Mouse (Mus musculus) liver, adult 2 months (tissue): Measurements from ENCODE around the gene Casr.

ENCODE experiments used
- CTCF ChIP-seq: fragments of 200-500 bp; IDR thresholded peaks from 2 replicates; pipeline ENCODE4 v1.5.1; 2011; ENCODE audit warnings: low read depth, low read length, control low read depth
- POLR2A ChIP-seq: fragments of 200-500 bp; IDR thresholded peaks from 2 replicates; pipeline ENCODE4 v1.6.1; 2011; ENCODE audit warnings: low read length, control low read depth; ENCODE audit not compliant: insufficient read depth; ENCODE audit errors: extremely low read depth

DNA sequence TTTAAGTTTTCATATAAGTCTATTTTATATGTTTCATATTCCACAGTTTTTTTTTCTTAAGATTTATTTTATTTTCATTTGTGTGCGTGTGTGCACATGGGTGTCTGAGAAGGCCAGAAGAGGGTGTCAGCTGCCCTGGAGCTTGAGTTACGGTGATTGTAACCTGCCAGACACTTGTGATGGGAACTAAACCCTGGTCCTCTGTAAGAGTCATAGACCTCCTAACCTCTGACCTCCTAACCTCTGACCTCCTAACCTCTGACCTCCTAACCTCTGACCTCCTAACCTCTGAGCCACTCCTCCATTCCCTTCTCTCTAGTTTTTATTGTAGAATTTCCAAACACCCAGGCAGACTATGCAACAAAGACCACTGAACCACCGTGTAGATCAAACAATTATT lies 86.4 kb downstream of the Casr start:
- no peak for TF ChIP-seq CTCF
- TF ChIP-seq POLR2A: no peak
